Mouse (Mus musculus) myocyte (in vitro differentiated cells): ENCODE data around the gene Clnk. TPM values are rescaled to one million over a fixed set of nuclear protein-coding genes. Genes with fewer than 3 reads are reported as not detected.

ENCODE experiments used
- H3K27me3 ChIP-seq: one replicate; pipeline ENCODE4 v1.6.1; 2011; ENCODE audit not compliant: control insufficient read depth, insufficient read depth, insufficient read length
- H3K36me3 ChIP-seq: one replicate; pipeline ENCODE4 v1.6.1; 2011; ENCODE audit not compliant: control insufficient read depth, insufficient read depth
- H3K4me2 ChIP-seq: one replicate; pipeline ENCODE4 v1.6.1; 2011; ENCODE audit warnings: low read depth, control low read depth
- H3K4me3 ChIP-seq: one replicate; pipeline ENCODE4 v1.5.1; 2011; ENCODE audit warnings: mild to moderate bottlenecking, control low read depth, moderate library complexity
- H3K79me2 ChIP-seq: one replicate; pipeline ENCODE4 v1.6.1; 2011; ENCODE audit not compliant: control insufficient read depth, insufficient read depth
- H3ac ChIP-seq: one replicate; pipeline ENCODE4 v1.6.1; 2011; ENCODE audit not compliant: control insufficient read depth, insufficient read length
- CEBPB ChIP-seq: IDR thresholded peaks from 2 replicates; pipeline ENCODE4 v1.6.1; 2011; ENCODE audit warnings: mild to moderate bottlenecking, moderate library complexity; ENCODE audit not compliant: poor library complexity, insufficient read depth, severe bottlenecking
- E2F4 ChIP-seq: IDR thresholded peaks from one replicate; pipeline ENCODE4 v1.6.1; 2011; ENCODE audit warnings: mild to moderate bottlenecking, control low read depth, moderate library complexity; ENCODE audit not compliant: insufficient read depth
- MAX ChIP-seq: IDR thresholded peaks from one replicate; pipeline ENCODE4 v1.6.1; 2011; ENCODE audit warnings: low read depth, mild to moderate bottlenecking, control low read depth
- MYOD1 ChIP-seq, 3 experiments: IDR thresholded peaks; one replicate each; pipeline ENCODE4 v1.6.1; 2011; ENCODE audit warnings: control low read depth in 2 of 3, low read depth in 2 of 3, mild to moderate bottlenecking in 2 of 3, moderate library complexity in 1 of 3; ENCODE audit not compliant: insufficient read length in 2 of 3, control insufficient read depth in 1 of 3
- MYOG ChIP-seq, 3 experiments: IDR thresholded peaks; one replicate each; pipeline ENCODE4 v1.6.1; 2011; ENCODE audit warnings: control low read depth in 2 of 3, low read depth in 2 of 3, mild to moderate bottlenecking in 2 of 3; ENCODE audit not compliant: insufficient read length in 2 of 3, control insufficient read depth in 1 of 3, insufficient read depth in 1 of 3
- POLR2A ChIP-seq: IDR thresholded peaks from one replicate; pipeline ENCODE4 v1.6.1; 2011; ENCODE audit warnings: low read depth, mild to moderate bottlenecking, control low read depth, moderate library complexity; ENCODE audit not compliant: insufficient read length
- POLR2AphosphoS2 ChIP-seq: IDR thresholded peaks from one replicate; pipeline ENCODE4 v1.6.1; 2011; ENCODE audit warnings: low read depth, control low read depth; ENCODE audit not compliant: insufficient read length
- REST ChIP-seq: IDR thresholded peaks from one replicate; pipeline ENCODE4 v1.6.1; 2011; ENCODE audit warnings: mild to moderate bottlenecking, control low read depth, moderate library complexity; ENCODE audit not compliant: insufficient read depth, insufficient read length
- SRF ChIP-seq: IDR thresholded peaks from one replicate; pipeline ENCODE4 v1.6.1; 2011; ENCODE audit warnings: low read depth; ENCODE audit not compliant: control insufficient read depth, insufficient read length
- TCF12 ChIP-seq: IDR thresholded peaks from one replicate; pipeline ENCODE4 v1.6.1; 2011; ENCODE audit warnings: mild to moderate bottlenecking, control low read depth; ENCODE audit not compliant: poor library complexity, insufficient read depth, severe bottlenecking
- TCF3 ChIP-seq: IDR thresholded peaks from one replicate; pipeline ENCODE4 v1.6.1; 2011; ENCODE audit warnings: low read depth, control low read depth; ENCODE audit not compliant: insufficient read length
- USF1 ChIP-seq: IDR thresholded peaks from one replicate; pipeline ENCODE4 v1.6.1; 2011; ENCODE audit warnings: low read depth, mild to moderate bottlenecking, control low read depth, moderate library complexity
- polyA plus RNA-seq: library from polyadenylated mRNA; unstranded; fragments of >200 nt; fragmentation: generic; extraction: Trizol; gene quantifications from one replicate; pipeline ENCODE4 v1.2.1, GENCODE M21; 2012; ENCODE audit warnings: missing spikeins

The Clnk gene
- polyA plus RNA-seq, 1 experiment, result not detected

DNA sequence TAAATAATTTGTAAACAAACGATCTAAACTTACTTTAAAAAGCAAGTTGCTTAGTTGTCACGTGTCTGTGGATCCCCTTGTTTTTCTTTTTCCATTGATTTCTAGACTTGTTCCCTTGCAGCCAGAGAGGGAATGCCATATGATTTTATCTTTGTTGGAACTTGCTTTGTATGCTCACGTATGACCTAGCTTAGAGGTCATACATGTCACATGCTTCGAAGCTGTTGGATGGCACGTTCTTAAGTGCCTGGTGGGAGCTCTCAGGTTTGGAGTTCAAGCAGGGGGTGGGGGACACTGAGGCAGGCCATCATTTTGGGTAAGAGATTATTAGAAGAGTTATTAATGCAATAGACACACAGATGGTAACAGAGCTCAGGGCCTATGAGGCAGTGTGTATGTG lies 178.1 kb downstream of the Clnk start:
- Histone ChIP-seq H3K79me2 (no peaks in the 10 kb centered on the region), H3K4me3 (no peak overlapping the region), H3ac (no peak overlapping the region), H3K4me2 (peak overlapping the region; percentile 64), H3K36me3 (no peaks in the 10 kb centered on the region), H3K27me3 (no peaks in the 10 kb centered on the region)
- TF ChIP-seq MYOD1 (IDR thresholded peaks at IDR 0.05; ENCODE audit: control insufficient read depth in 1 of 3, insufficient read length in 2 of 3, low read depth in 2 of 3), result no peak

DNA sequence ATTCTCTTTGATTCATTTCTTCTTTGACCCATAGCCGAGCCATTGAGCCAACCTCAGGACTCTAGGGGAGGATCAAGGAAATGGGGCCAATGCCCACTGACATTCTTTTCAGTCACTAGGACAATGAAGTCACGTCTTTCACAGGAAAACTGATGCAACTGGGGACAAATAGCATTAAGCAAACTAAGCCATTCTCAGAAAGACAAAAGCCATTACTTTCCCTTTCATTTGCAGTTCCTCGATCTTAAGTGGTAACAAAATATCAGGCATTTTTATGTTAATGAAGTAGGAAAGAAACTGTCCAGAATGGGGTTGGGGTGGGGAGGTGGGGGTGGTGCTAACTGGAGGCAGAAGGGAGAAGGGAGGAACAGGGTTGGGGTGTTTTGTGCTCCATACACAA lies 178.6 kb downstream of the Clnk start:
- 0 out of 2 replicates have a peak, but pooled peaks have one; percentile 50 for TF ChIP-seq CEBPB
- TF ChIP-seq POLR2A, result no peak
- TF ChIP-seq SRF, result no peak
- no peak for TF ChIP-seq MAX
- no peaks in the 10 kb centered on the region for H3K27me3 ChIP-seq
- no peaks in the 10 kb centered on the region for H3K79me2 ChIP-seq
- no peak overlapping the region for H3ac ChIP-seq
- no peak overlapping the region for H3K4me3 ChIP-seq
- H3K36me3 ChIP-seq, result no peaks in the 10 kb centered on the region
- H3K4me2 ChIP-seq, result peak overlapping the region; percentile 64

DNA sequence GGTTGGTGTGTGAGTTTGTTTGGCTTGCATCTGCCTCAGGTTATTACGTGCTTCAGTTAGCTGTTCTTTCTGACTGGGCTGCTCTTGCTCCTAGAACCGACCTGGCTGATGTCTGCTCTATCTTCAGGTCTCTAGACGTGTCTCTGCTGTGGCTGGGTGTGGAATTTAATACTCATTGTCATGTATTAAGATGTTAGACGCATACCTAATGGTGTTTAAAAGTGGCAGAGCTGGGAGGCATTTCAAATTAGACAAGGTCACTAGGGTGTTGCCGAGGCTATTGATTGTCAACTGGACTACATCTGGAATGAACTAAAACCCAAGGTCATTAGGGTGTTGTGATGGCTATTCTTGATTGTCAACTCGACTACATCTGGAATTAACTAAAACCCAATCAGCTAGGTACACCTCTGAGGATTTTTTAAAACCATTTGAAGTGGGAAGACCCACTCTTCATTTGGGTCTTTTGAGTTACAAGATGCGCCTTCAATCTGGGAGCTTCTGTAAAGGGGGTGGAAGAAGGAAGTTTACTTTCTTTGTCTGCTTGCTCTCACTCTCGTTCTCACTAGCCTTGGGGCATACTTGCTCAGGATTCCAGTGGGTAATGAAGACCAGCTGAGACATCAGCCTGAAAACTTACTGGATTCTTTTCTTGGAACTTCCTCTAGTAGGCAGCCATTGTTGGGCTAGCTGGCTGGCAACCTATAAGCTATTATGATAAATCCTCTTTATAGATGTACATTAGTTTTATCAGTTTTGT lies 179.8 kb downstream of the Clnk start:
- TF ChIP-seq MAX (no peak), SRF (no peak), POLR2A (no peak), TCF12 (no peak), USF1 (no peak), CEBPB (no peak), E2F4 (no peak), TCF3 (no peak), POLR2AphosphoS2 (no peak), MYOD1 (IDR thresholded peaks at IDR 0.05; ENCODE audit: control insufficient read depth in 1 of 3, insufficient read length in 2 of 3, low read depth in 2 of 3) (no peak), REST (no peak), MYOG (IDR thresholded peaks at IDR 0.05; ENCODE audit: control insufficient read depth in 1 of 3, insufficient read depth in 1 of 3, insufficient read length in 2 of 3, low read depth in 2 of 3) (no peak)
- Histone ChIP-seq H3K4me3 (no peak overlapping the region), H3K27me3 (no peaks in the 10 kb centered on the region), H3K36me3 (no peaks in the 10 kb centered on the region), H3K79me2 (no peaks in the 10 kb centered on the region), H3K4me2 (no peak overlapping the region), H3ac (no peak overlapping the region)

DNA sequence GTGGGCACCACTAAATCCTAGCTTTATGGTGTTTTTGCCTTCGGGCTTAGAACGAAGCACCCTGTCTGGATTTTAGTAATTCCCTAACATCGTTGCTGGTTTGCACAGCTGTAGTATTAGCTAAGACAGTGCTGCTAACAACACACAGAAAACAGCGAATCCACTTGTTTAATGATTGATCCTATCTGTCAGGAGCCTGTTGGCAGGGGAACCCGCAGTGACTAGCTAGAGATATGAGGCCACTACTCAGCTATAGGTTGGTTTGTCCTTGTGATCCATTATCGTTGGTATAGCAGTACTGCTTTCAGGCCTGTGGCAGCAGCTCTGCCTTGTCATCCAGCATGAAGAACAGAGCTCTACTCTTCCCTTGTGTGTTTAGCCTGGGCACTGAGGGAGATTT lies 183.8 kb downstream of the Clnk start:
- no peak overlapping the region for H3K4me2 ChIP-seq
- no peak for TF ChIP-seq REST
- TF ChIP-seq CEBPB, result no peak
- TF ChIP-seq POLR2AphosphoS2, result no peak
- no peak for TF ChIP-seq TCF3
- TF ChIP-seq TCF12, result no peak
- TF ChIP-seq E2F4, result no peak
- no peak for TF ChIP-seq POLR2A
- TF ChIP-seq MAX, result no peak
- TF ChIP-seq MYOD1 (IDR thresholded peaks at IDR 0.05; ENCODE audit: control insufficient read depth in 1 of 3, insufficient read length in 2 of 3, low read depth in 2 of 3), result no peak
- no peak for TF ChIP-seq USF1
- no peak for TF ChIP-seq MYOG (IDR thresholded peaks at IDR 0.05; ENCODE audit: control insufficient read depth in 1 of 3, insufficient read depth in 1 of 3, insufficient read length in 2 of 3, low read depth in 2 of 3)
- no peak for TF ChIP-seq SRF
- no peak overlapping the region for H3ac ChIP-seq
- H3K27me3 ChIP-seq, result no peaks in the 10 kb centered on the region
- no peak overlapping the region for H3K4me3 ChIP-seq
- H3K36me3 ChIP-seq, result no peaks in the 10 kb centered on the region
- no peaks in the 10 kb centered on the region for H3K79me2 ChIP-seq

DNA sequence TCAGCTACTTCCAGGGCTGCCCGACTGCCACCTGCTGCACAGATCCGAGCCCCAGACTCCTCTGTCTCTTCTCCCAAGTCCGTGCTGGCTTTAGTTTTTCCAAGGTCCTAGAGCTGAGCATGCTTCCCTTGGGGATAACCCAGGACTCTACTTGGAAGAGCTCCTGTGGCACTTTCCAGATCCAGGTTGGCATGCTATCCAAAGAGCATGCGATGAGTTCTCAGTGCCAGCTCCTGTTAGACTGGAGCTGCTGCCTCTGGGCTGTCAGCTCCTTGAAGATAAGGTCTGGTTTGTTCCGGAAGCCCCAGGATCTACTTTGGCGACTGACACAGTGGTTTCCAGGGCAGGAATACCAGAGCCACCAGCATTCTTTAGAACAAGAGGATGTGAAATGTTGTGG lies 187.4 kb downstream of the Clnk start:
- H3K27me3 ChIP-seq, result no peaks in the 10 kb centered on the region
- H3K4me3 ChIP-seq, result no peak overlapping the region
- no peaks in the 10 kb centered on the region for H3K36me3 ChIP-seq
- H3K79me2 ChIP-seq, result no peaks in the 10 kb centered on the region
- TF ChIP-seq E2F4 (no peak), MYOG (IDR thresholded peaks at IDR 0.05; ENCODE audit: control insufficient read depth in 1 of 3, insufficient read depth in 1 of 3, insufficient read length in 2 of 3, low read depth in 2 of 3) (no peak)
- H3K4me2 ChIP-seq, result no peak overlapping the region
- no peak overlapping the region for H3ac ChIP-seq
